Mouse (Mus musculus): ENCODE measurements around the gene Ptov1.

Ptov1 gene

GRCm38 (mm10) chr7:44845006-44845405 lies 24.6 kb downstream of the Ptov1 start:
- intact Hi-C loops (cut with DNase I) = no loop called here

GRCm38 (mm10) chr7:44841825-44842463 lies 27.6 kb downstream of the Ptov1 start:
- intact Hi-C loops (cut with DNase I) = no loop called here

GRCm38 (mm10) chr7:44840426-44840825 lies 29.2 kb downstream of the Ptov1 start:
- intact Hi-C loops (cut with DNase I) = no loop called here

GRCm38 (mm10) chr7:44839491-44840191 lies 29.9 kb downstream of the Ptov1 start:
- intact Hi-C loops (cut with DNase I) = no loop called here

- intact Hi-C loops (cut with DNase I) = no loop called here
Measured at GRCm38 (mm10) chr7:44839171-44839490, 30.5 kb downstream of the Ptov1 start.

DNA sequence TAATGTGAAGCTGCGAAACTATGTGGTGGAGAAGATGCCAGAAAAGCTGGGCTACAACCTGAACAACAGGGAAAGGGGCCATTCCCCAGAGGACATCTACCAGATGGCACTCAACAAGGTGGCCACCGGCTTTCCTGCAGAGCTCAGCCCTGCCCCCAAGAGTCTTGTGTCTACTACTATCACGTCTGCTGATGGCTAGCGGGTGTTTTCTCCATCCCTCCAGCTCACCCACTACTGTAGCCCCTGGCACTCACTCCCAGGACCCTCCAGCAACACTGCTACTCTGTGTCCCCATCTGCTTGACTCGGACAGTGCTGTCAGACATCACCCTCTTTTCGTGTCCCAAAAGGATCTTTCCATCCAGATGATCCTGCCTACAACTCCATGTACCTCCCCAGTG lies 31.5 kb downstream of the Ptov1 start:
- intact Hi-C loops (cut with DNase I) = no loop called here

DNA sequence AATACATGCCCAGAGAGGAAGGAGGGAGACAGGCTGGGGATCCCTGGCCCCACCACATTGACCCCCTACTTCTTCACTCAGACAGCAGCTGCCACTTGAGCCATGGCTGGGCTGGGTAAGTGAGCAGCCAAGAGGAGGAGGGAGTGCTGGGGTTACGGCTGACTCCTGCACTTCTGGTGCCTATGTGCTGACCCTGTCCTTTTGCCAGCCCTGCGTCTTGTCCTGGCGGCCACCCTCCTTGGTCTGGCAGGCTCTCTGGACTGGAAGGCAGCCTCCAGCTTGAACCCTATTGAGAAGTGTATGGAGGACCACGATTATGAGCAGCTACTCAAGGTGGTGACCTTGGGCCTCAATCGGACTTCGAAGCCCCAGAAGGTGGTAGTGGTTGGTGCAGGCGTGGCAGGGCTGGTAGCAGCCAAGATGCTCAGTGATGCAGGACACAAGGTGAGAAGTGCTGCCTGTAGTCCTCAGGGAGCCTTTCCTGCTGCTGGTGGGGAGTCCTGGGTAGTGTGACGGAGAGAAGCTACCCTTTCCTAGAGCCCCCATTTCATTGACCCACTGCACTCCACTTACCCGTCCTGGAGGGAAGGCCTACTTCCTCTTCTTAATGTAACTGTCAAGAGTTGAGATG lies 33.0 kb downstream of the Ptov1 start:
- intact Hi-C loops (cut with DNase I) = no loop called here

GRCm38 (mm10) chr7:44836016-44836404 lies 33.6 kb downstream of the Ptov1 start:
- intact Hi-C loops (cut with DNase I) = no loop called here

DNA sequence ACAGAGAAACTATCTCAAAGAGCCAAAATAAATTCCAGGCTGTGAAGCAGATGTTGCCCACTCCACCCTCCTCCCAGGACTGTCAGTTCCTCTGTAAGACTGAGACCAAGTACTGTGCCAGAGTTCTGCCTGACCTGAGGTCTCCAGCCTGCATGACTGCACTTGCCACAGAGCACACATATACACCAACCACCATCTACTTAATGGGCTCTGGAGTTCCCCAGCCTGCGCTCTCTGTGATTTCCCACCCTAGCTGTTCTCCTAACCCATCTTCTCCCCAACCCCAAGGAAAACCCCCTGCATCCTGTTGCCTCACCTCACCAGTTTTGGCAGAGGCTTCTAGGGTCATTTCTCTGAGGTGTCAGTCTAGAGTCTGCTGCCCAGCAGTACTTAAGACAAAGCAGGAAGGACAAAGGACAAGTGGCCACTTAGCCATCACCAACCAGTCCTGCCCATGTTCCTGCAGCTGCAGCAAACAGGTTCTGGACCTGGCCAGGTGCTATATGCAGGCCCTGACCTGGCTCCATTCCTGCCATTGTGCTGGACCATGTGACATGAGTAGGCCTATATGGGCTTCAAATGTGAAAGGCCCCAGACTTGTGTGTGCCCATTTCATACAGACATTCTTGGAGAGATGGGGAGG lies 34.1 kb downstream of the Ptov1 start:
- intact Hi-C loops (cut with DNase I) = no loop called here

GRCm38 (mm10) chr7:44832763-44833162 lies 36.8 kb downstream of the Ptov1 start:
- intact Hi-C loops (cut with DNase I) = no loop called here

GRCm38 (mm10) chr7:44828706-44829105 lies 40.9 kb downstream of the Ptov1 start:
- intact Hi-C loops (cut with DNase I) = no loop called here

- intact Hi-C loops (cut with DNase I) = no loop called here
Measured at GRCm38 (mm10) chr7:44826771-44827170, 42.8 kb downstream of the Ptov1 start.

DNA sequence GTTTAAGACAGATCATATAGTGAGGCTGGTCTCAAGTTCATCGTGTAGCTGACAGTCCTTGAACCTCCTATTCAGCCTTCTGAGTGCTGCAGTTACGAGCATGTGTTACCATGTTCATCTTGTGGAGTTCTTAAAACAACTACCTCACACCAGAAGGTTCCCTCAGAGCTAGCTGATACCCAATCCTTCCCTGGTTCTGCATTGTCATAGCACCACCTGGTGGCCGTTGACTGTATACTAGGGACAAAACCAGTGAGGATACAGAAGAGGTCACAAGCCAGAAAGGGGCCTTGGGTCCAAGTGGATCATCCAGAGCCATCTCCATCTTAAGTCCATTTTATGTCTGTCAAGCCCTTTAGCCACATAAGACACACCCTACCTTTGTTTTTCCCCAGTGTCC lies 44.7 kb downstream of the Ptov1 start:
- intact Hi-C loops (cut with DNase I) = loop anchor here (2.0 kb wide), 1 partner anchor 100 kb away; no protein-coding TSS in a partner anchor

GRCm38 (mm10) chr7:44823409-44823808 lies 46.2 kb downstream of the Ptov1 start:
- intact Hi-C loops (cut with DNase I) = no loop called here

GRCm38 (mm10) chr7:44821666-44822448 lies 47.7 kb downstream of the Ptov1 start:
- intact Hi-C loops (cut with DNase I) = no loop called here

DNA sequence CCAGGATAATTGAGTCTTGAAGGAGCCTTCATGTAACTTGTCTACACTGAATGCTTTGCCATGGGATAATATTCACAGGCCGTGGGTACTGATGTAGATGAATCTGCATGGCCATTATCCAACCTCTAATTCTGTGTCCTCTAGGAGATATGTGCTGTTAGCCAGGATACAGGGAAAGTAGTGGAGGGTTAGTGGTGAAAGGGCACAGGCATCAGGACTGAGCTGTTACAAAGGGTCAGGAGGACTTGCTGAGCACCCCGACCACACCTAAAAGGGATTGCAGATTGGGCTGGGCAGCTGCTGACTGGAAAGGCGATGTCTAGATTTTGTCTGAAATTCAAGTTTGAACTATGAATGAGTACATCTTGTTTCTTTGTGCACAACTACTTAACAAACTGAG lies 49.1 kb downstream of the Ptov1 start:
- intact Hi-C loops (cut with DNase I) = no loop called here

GRCm38 (mm10) chr7:44819863-44820262 lies 49.7 kb downstream of the Ptov1 start:
- intact Hi-C loops (cut with DNase I) = no loop called here

GRCm38 (mm10) chr7:44819391-44819790 lies 50.2 kb downstream of the Ptov1 start:
- intact Hi-C loops (cut with DNase I) = no loop called here

DNA sequence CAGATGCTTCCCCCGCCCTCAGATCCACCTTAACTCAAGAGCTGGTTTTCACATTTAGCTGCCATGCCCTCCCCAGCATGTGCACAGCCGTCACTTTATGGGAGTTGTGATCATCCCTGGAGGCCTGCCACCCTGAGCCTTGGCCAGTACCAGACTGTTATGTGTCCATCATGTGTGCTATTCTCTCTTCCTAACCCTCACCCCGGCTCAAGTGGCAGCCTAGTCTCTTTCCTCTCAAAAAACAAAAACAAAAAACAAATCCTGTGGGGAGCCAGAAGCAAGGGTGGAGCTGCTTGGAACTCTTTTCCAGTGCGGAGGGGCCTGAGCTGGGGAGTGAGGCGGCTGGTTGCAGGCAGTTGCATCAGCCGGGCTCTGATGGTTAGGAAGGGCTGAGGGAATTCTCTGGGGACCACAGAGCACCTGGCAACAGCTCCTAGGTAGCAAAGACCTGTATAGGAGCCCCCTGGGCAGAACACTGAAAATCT lies 50.8 kb downstream of the Ptov1 start:
- intact Hi-C loops (cut with DNase I) = no loop called here

DNA sequence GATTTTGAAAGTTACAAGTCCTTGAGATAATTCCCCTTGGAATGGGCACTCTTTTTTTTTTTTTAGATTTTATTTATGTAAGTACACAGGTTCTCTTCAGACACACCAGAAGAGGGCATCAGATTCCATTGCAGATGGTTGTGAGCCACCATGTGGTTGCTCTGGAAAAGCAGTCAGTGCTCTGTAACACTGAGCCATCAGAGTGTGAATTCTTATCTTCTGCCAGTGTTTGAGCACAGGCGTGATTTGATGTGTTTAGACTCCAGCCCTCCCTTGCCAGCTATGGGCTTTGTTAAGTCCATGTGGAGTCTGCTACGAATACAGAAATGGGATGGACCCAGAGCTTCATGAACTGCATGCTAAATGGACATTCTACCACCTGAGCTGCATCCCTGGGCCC lies 51.4 kb downstream of the Ptov1 start:
- intact Hi-C loops (cut with DNase I) = no loop called here

DNA sequence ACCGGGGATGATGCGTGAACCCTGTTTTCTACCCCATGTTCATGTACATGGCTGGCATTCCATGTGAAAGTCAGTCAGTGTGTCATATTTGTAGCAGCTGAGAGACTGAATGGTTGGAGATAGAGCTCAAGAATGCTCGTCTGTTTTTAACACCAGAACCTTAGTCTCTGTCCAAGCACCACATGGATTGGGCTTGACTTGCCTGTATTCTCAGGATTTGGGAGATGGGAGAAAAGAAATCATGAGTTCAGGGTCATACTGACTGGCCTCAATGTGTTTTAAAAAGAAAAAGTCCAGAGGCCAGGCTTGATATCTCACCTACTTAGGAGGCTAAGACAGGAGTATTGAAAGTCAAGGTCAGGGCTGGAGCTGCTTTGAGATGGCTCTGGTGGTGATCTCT lies 52.1 kb downstream of the Ptov1 start:
- intact Hi-C loops (cut with DNase I) = loop anchor here (2.0 kb wide), 1 partner anchor 69 kb away; the partner anchor contains the start of gene Vrk3

Data from adrenal gland (tissue).